Mouse (Mus musculus): ENCODE measurements around the gene E130114P18Rik. TPM values are rescaled to one million over a fixed set of nuclear protein-coding genes. Genes with fewer than 3 reads are reported as not detected.

E130114P18Rik gene
- polyA plus RNA-seq, 1 experiment = not detected

DNA sequence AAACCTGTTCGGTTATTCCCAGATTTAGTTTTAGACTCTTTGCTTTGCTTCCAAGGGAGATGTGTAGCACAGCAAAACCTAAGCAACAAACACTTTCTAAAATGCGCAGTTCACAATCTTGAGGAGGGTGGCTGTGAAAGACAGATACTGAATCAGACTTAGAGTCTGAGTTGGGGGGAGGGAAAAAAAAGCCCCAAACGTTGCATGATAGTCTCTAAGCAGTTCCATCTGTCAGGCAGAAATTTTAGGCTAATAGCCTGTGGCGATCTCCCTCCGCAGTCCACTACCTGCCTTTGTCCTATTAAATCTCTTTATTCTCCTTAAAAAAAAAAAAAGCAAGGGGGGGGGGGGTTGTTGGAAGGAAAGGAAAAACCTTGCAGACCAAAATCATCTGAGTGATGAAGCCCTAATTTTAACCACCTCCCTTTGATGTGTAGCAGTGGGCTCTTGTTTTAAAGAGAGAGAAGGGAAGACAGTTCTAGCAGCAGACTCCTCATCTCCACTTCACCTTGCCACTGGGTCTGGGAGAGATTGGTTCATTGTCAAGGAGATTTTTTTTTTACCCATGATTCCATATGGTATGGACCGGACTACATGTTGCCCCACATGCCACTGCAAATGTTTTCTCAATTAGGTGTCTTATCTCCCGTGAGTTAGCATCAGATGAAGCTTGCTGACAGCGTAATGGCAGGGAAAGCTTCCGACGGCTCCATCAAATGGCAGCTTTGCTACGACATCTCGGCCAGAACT, 196.4 kb downstream of the E130114P18Rik start:
- WGBS = 82% methylated on average over 12 of the region's 12 CpGs

DNA sequence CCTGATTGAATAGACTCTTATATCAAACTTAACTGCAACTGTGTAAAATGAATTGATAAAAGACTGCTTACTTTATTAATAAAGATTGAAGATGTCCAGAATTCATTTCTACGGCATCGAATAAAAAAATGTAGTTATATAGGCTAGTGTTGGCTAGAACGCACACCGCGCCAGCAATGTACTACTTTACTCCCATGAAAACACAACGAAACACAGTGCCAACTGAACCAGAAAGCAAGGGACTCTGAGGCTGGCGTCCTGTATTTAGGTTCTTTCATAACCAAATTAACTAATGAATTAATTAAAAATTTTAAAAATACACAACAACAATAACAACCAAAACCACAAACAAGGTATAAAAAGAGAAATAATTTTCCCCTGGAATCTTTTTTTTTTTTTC, 197.0 kb downstream of the E130114P18Rik start:
- Histone ChIP-seq H3K4me1 (ENCODE audit: control insufficient read depth, insufficient read depth, insufficient read length, low read length) (no peaks in the 10 kb centered on the region), H3K27ac (ENCODE audit: insufficient read depth, low read depth, low read length) (no peak overlapping the region), H3K27me3 (ENCODE audit: control insufficient read depth, insufficient read depth, low read length) (no peaks in the 10 kb centered on the region), H3K36me3 (ENCODE audit: control insufficient read depth, insufficient read depth, low read length) (no peaks in the 10 kb centered on the region), H3K4me3 (ENCODE audit: low read depth, low read length) (no peak overlapping the region)
- TF ChIP-seq POLR2A (IDR thresholded peaks at IDR 0.05; ENCODE audit: low read depth, low read length) (no peak), CTCF (IDR thresholded peaks at IDR 0.05; ENCODE audit: extremely low read depth, insufficient read length, insufficient replicate concordance, low read depth, low read length) (no peak)
- WGBS = 95% methylated on average over 7 of the region's 7 CpGs

More for the DNA sequence above, 196.4 kb downstream of the E130114P18Rik start:
- Histone ChIP-seq H3K4me1 (ENCODE audit: control insufficient read depth, insufficient read depth, insufficient read length, low read length) (no peaks in the 10 kb centered on the region), H3K4me3 (ENCODE audit: low read depth, low read length) (no peak overlapping the region), H3K36me3 (ENCODE audit: control insufficient read depth, insufficient read depth, low read length) (no peaks in the 10 kb centered on the region), H3K27ac (ENCODE audit: insufficient read depth, low read depth, low read length) (no peak overlapping the region), H3K27me3 (ENCODE audit: control insufficient read depth, insufficient read depth, low read length) (no peaks in the 10 kb centered on the region)
- TF ChIP-seq POLR2A (IDR thresholded peaks at IDR 0.05; ENCODE audit: low read depth, low read length) = no peak
- TF ChIP-seq CTCF (IDR thresholded peaks at IDR 0.05; ENCODE audit: extremely low read depth, insufficient read length, insufficient replicate concordance, low read depth, low read length) = no peak

DNA sequence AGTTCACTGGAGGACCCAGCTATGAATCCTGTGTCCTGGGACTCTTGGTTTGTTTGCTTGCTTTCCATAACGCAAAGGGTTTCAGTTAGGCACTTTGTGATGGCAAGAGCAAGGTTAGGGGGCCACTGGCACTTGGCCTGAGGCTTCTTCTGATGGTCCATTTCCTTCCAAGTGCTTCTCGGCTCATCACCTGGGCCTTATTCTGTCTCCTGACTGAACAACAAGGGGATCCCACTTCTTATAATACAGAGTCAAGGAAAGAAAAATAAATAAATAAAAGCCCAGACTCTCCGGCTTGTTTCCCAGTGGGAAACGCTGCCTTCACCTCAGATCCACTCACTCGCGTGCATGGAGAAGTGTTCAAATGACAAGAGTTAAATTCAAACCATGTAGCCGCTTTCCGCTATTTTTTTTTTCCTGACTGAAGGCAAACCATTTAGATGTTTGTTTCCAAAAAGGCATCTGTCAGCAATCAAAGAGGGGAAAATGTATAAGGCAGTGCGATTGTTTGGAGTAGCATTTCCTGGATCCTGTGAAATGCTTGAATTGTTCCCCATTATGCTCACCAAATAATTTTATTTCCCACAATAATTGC, 199.2 kb downstream of the E130114P18Rik start:
- TF ChIP-seq CTCF (IDR thresholded peaks at IDR 0.05; ENCODE audit: extremely low read depth, insufficient read length, insufficient replicate concordance, low read depth, low read length) (no peak), POLR2A (IDR thresholded peaks at IDR 0.05; ENCODE audit: low read depth, low read length) (no peak)
- Histone ChIP-seq H3K27me3 (ENCODE audit: control insufficient read depth, insufficient read depth, low read length) (no peaks in the 10 kb centered on the region), H3K36me3 (ENCODE audit: control insufficient read depth, insufficient read depth, low read length) (no peaks in the 10 kb centered on the region), H3K4me1 (ENCODE audit: control insufficient read depth, insufficient read depth, insufficient read length, low read length) (0 out of 2 replicates have a peak, but pooled peaks cover 2% of the 10 kb centered on the region), H3K27ac (ENCODE audit: insufficient read depth, low read depth, low read length) (no peak overlapping the region), H3K4me3 (ENCODE audit: low read depth, low read length) (no peak overlapping the region)
- 90% methylated on average over 9 of the region's 9 CpGs for WGBS

DNA sequence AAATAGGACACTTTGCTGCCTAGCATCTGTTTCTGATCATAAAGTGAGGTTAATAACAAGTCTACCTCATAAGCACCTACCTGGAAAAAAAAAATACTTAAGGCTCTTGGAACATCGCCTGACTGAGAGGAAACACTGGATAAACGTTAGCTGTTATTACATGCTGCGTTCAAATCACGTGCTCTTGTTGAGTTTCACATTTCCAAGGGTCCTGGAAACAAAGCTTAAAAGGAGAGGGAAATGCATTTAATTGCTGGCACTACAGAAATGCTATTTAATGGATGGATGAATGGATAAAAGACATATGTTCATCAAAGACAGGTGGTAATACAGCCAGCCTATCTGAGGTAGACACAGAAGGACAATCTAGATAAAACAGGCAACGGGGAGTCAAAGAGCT, 200.4 kb downstream of the E130114P18Rik start:
- no peak for TF ChIP-seq POLR2A (IDR thresholded peaks at IDR 0.05; ENCODE audit: low read depth, low read length)
- TF ChIP-seq CTCF (IDR thresholded peaks at IDR 0.05; ENCODE audit: extremely low read depth, insufficient read length, insufficient replicate concordance, low read depth, low read length) = no peak
- Histone ChIP-seq H3K4me1 (ENCODE audit: control insufficient read depth, insufficient read depth, insufficient read length, low read length) (0 out of 2 replicates have a peak, but pooled peaks cover 2% of the 10 kb centered on the region), H3K27me3 (ENCODE audit: control insufficient read depth, insufficient read depth, low read length) (no peaks in the 10 kb centered on the region), H3K36me3 (ENCODE audit: control insufficient read depth, insufficient read depth, low read length) (no peaks in the 10 kb centered on the region), H3K4me3 (ENCODE audit: low read depth, low read length) (no peak overlapping the region), H3K27ac (ENCODE audit: insufficient read depth, low read depth, low read length) (no peak overlapping the region)
- WGBS = 69% methylated on average over 5 of the region's 5 CpGs

DNA sequence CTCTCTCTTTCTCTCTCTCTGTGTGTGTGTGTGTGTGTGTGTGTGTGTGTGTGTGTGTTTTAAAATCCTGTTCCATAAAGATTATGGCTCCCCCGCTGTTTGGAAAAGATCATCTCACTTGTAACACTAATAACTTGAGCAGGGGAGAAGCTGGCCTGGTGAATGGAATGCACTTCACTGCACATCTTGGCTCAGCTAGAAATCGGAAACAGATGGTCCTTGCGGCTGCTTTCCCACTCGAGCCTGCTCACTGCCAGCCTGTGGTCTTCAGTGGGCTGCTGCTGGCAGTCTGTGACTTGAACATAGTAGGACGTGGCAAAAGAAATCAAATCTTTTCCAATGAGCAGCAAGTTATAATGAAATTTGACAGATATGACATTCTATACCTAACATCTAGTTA, 202.4 kb downstream of the E130114P18Rik start:
- Histone ChIP-seq H3K27ac (ENCODE audit: insufficient read depth, low read depth, low read length) (no peak overlapping the region), H3K4me3 (ENCODE audit: low read depth, low read length) (no peak overlapping the region), H3K4me1 (ENCODE audit: control insufficient read depth, insufficient read depth, insufficient read length, low read length) (0 out of 2 replicates have a peak, but pooled peaks cover 2% of the 10 kb centered on the region), H3K27me3 (ENCODE audit: control insufficient read depth, insufficient read depth, low read length) (no peaks in the 10 kb centered on the region), H3K36me3 (ENCODE audit: control insufficient read depth, insufficient read depth, low read length) (no peaks in the 10 kb centered on the region)
- TF ChIP-seq POLR2A (IDR thresholded peaks at IDR 0.05; ENCODE audit: low read depth, low read length) (no peak), CTCF (IDR thresholded peaks at IDR 0.05; ENCODE audit: extremely low read depth, insufficient read length, insufficient replicate concordance, low read depth, low read length) (no peak)
- 58% methylated on average over 5 of the region's 5 CpGs for WGBS

DNA sequence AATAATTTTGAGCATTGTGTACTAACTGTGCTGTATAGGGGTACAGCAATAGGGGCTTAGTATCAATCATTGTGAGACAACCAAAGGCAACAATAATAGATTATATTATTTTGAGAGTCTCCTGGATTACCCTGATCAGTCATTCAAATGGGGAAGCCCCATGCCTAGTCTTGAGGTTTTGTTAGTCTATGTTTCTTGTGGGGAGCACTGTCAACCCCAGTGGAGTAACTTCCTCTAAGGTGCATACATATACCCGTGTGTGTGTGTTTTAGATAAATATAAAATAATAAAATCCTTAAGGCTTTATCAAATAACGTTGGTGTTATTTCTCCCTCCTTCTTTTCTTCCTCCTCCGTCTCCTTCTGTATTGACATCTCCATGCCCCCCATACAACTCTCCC, 208.6 kb downstream of the E130114P18Rik start:
- WGBS = 52% methylated on average over 3 of the region's 3 CpGs
- TF ChIP-seq POLR2A (IDR thresholded peaks at IDR 0.05; ENCODE audit: low read depth, low read length) (no peak), CTCF (IDR thresholded peaks at IDR 0.05; ENCODE audit: extremely low read depth, insufficient read length, insufficient replicate concordance, low read depth, low read length) (no peak)
- Histone ChIP-seq H3K27me3 (ENCODE audit: control insufficient read depth, insufficient read depth, low read length) (no peaks in the 10 kb centered on the region), H3K4me1 (ENCODE audit: control insufficient read depth, insufficient read depth, insufficient read length, low read length) (no peaks in the 10 kb centered on the region), H3K36me3 (ENCODE audit: control insufficient read depth, insufficient read depth, low read length) (no peaks in the 10 kb centered on the region), H3K4me3 (ENCODE audit: low read depth, low read length) (no peak overlapping the region), H3K27ac (ENCODE audit: insufficient read depth, low read depth, low read length) (no peak overlapping the region)

DNA sequence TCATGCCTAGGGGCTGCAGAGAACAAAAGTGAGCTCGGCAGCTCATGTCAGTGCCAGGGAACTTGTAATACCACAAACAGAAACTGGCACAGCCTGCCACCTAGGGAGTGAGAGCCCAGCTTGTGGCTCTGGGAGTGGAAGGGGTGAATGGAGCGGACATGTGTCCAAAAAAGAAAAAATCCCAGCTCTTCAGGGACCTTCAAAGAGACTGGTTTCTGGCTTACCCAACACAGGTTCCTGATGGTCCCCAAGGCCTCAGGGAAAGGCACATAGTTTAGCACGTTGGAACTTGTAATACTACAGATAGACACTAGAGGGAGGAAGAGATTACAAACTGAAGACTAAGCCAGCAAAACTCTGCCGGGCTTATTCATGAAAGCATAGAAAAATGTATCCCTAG, 213.2 kb downstream of the E130114P18Rik start:
- Histone ChIP-seq H3K36me3 (ENCODE audit: control insufficient read depth, insufficient read depth, low read length) (no peaks in the 10 kb centered on the region), H3K27ac (ENCODE audit: insufficient read depth, low read depth, low read length) (no peak overlapping the region), H3K4me1 (ENCODE audit: control insufficient read depth, insufficient read depth, insufficient read length, low read length) (no peaks in the 10 kb centered on the region), H3K27me3 (ENCODE audit: control insufficient read depth, insufficient read depth, low read length) (no peaks in the 10 kb centered on the region), H3K4me3 (ENCODE audit: low read depth, low read length) (no peak overlapping the region)
- WGBS = 36% methylated on average over 4 of the region's 4 CpGs
- TF ChIP-seq CTCF (IDR thresholded peaks at IDR 0.05; ENCODE audit: extremely low read depth, insufficient read length, insufficient replicate concordance, low read depth, low read length) = peak; percentile 24; the same call in 1 of the 2 replicates
- no peak for TF ChIP-seq POLR2A (IDR thresholded peaks at IDR 0.05; ENCODE audit: low read depth, low read length)

Measured in small intestine, adult 2 months (tissue).